Comparison of ENCODE assay signal across 9 mouse cellular contexts in genomic region chrX:53610571-53610970, GRCm38 (mm10). TPM values are rescaled to one million over a fixed set of nuclear protein-coding genes. Genes with fewer than 3 reads are reported as not detected.
DNase-seq lines count a peak whose midpoint lies in the region; ATAC-seq lines count a peak whose summit lies in the region.
"Had no signal": no experiment of that assay in that cellular context is flagged by ENCODE, and none has a peak within 500 bp of the region (broad histone marks: within the 10 kb centered on the region; RNA-seq: fewer than 3 reads in every experiment).

No protein-coding gene starts in this region.

- H3K4me2 ChIP-seq in embryonic facial prominence, embryonic 11.5 days (ENCODE audit: low read depth, low read length), result no peak overlapping the region

- no peak overlapping the region for H3K27ac ChIP-seq in embryonic facial prominence, embryonic 11.5 days (replicated peaks; ENCODE audit: low read depth, low read length)
- no peak overlapping the region for H3K27ac ChIP-seq in limb, embryonic 10.5 days
- H3K27ac ChIP-seq: hindbrain, embryonic 15.5 days had no signal

- no peak overlapping the region for H3K9ac ChIP-seq in embryonic facial prominence, embryonic 11.5 days (replicated peaks; ENCODE audit: low read length)
- H3K9ac ChIP-seq: hindbrain, embryonic 15.5 days had no signal

- WGBS in embryonic facial prominence, embryonic 11.5 days, result 5% methylated on average over 3 of the region's 3 CpGs
- 6% methylated on average over 3 of the region's 3 CpGs for WGBS in limb, embryonic 10.5 days

- no peaks in the 10 kb centered on the region for H3K27me3 ChIP-seq in embryonic facial prominence, embryonic 11.5 days (ENCODE audit: control insufficient read depth, insufficient read depth, low read length)
- no peaks in the 10 kb centered on the region for H3K27me3 ChIP-seq in limb, embryonic 10.5 days (ENCODE audit: low read depth, poor library complexity, severe bottlenecking)
- H3K27me3 ChIP-seq: hindbrain, embryonic 15.5 days had no signal

- no peaks in the 10 kb centered on the region for H3K36me3 ChIP-seq in embryonic facial prominence, embryonic 11.5 days (replicated peaks; ENCODE audit: control insufficient read depth, insufficient read depth, low read depth, low read length)
- no peaks in the 10 kb centered on the region for H3K36me3 ChIP-seq in limb, embryonic 10.5 days
- H3K36me3 ChIP-seq: hindbrain, embryonic 15.5 days had no signal

- H3K4me3 ChIP-seq in embryonic facial prominence, embryonic 11.5 days (ENCODE audit: low read depth, low read length), result no peak overlapping the region
- no peak overlapping the region for H3K4me3 ChIP-seq in limb, embryonic 10.5 days
- H3K4me3 ChIP-seq: hindbrain, embryonic 15.5 days had no signal

- DNase-seq in urinary bladder, postnatal 14 days (ENCODE audit: low spot score), result peak; percentile 58
- no peak for DNase-seq in urinary bladder, adult 2 months (ENCODE audit: low spot score)
- DNase-seq in adrenal gland, postnatal 14 days, result peak; percentile 70
- DNase-seq in embryonic facial prominence, embryonic 11.5 days (ENCODE audit: low spot score), result peak; percentile 78
- peak; percentile 41 for DNase-seq in limb, embryonic 10.5 days (ENCODE audit: low spot score)
- DNase-seq in right cerebral cortex, postnatal 25 days, result peak; percentile 36

- no peak for ATAC-seq in embryonic facial prominence, embryonic 11.5 days (replicated peaks; ENCODE audit: insufficient number of reproducible peaks, low FRiP score, low TSS enrichment, low read depth)
- peak; percentile 72 for ATAC-seq in inflammation-experienced regulatory T-cells, adult 6 months

- no peaks in the 10 kb centered on the region for H3K4me1 ChIP-seq in embryonic facial prominence, embryonic 11.5 days (ENCODE audit: control insufficient read depth, insufficient read depth, low read length)
- H3K4me1 ChIP-seq in limb, embryonic 10.5 days, result peaks cover 5% of the 10 kb centered on the region; the same call in 1 of the 2 replicates
- H3K4me1 ChIP-seq: hindbrain, embryonic 15.5 days had no signal

- H3K9me3 ChIP-seq in embryonic facial prominence, embryonic 11.5 days (replicated peaks; ENCODE audit: control insufficient read depth, low read length), result no peaks in the 10 kb centered on the region
- no peaks in the 10 kb centered on the region for H3K9me3 ChIP-seq in limb, embryonic 10.5 days (replicated peaks)
- H3K9me3 ChIP-seq: hindbrain, embryonic 15.5 days had no signal

RNA-seq across cellular contexts. Expression of gene Gm14597, which starts 1.8 kb away (rescaled TPM):
- polyA plus RNA-seq in urinary bladder, adult 2 months (2012; rRNA removed), result not detected in 2 replicates
- not detected in 2 replicates for total RNA-seq in adrenal gland, postnatal 14 days (2021)
- polyA plus RNA-seq in embryonic facial prominence, embryonic 11.5 days (2014; fragmentation: Nextera tagmentation; extraction: Ambion mirVana), result not detected in 2 replicates
- not detected for polyA plus RNA-seq in inflammation-experienced regulatory T-cells, adult 6 months (2017; shearing (Covaris generic))
- polyA plus RNA-seq in limb, embryonic 10.5 days (2016; fragmentation: Nextera tagmentation; extraction: Ambion mirVana), result not detected in 2 replicates
- polyA plus RNA-seq: hindbrain, embryonic 15.5 days; stomach, embryonic 14.5 days had no signal

RNA-seq across cellular contexts. Expression of gene Rtl8c, which starts 2.7 kb away (rescaled TPM):
- polyA plus RNA-seq in urinary bladder, adult 2 months (2012; rRNA removed), result 42.6 and 46.4 TPM in 2 replicates
- total RNA-seq in adrenal gland, postnatal 14 days (2021), result 75.8 and 104 TPM in 2 replicates
- 21.3 and 27.6 TPM in 2 replicates for polyA plus RNA-seq in embryonic facial prominence, embryonic 11.5 days (2014; fragmentation: Nextera tagmentation; extraction: Ambion mirVana)
- 10 to 100 TPM; 20.6 to 49.1 (median 33.3) TPM for polyA plus RNA-seq in inflammation-experienced regulatory T-cells, adult 6 months (2017; shearing (Covaris generic))
- polyA plus RNA-seq in limb, embryonic 10.5 days (2016; fragmentation: Nextera tagmentation; extraction: Ambion mirVana), result 15.5 and 16.7 TPM in 2 replicates

RNA-seq across cellular contexts. Expression of gene Rtl8a, which starts 32.9 kb away (rescaled TPM):
- polyA plus RNA-seq in urinary bladder, adult 2 months (2012; rRNA removed), result 59.1 and 59.8 TPM in 2 replicates
- 141 and 165 TPM in 2 replicates for total RNA-seq in adrenal gland, postnatal 14 days (2021)
- polyA plus RNA-seq in embryonic facial prominence, embryonic 11.5 days (2014; fragmentation: Nextera tagmentation; extraction: Ambion mirVana), result 49.5 and 64.0 TPM in 2 replicates
- polyA plus RNA-seq in inflammation-experienced regulatory T-cells, adult 6 months (2017; shearing (Covaris generic)), result 10 to 100 TPM; 10.8 to 16.7 (median 12.2) TPM
- polyA plus RNA-seq in limb, embryonic 10.5 days (2016; fragmentation: Nextera tagmentation; extraction: Ambion mirVana), result 35.4 and 44.4 TPM in 2 replicates

RNA-seq across cellular contexts. Expression of gene Rtl8b, which starts 59.6 kb away (rescaled TPM):
- 71.0 and 76.2 TPM in 2 replicates for polyA plus RNA-seq in urinary bladder, adult 2 months (2012; rRNA removed)
- total RNA-seq in adrenal gland, postnatal 14 days (2021), result 98.2 and 103 TPM in 2 replicates
- polyA plus RNA-seq in embryonic facial prominence, embryonic 11.5 days (2014; fragmentation: Nextera tagmentation; extraction: Ambion mirVana), result 54.2 and 57.5 TPM in 2 replicates
- 10 to 100 TPM in 2 of 3 experiments, 1 to 10 TPM in 1; 9.5 to 10.3 (median 10.2) TPM for polyA plus RNA-seq in inflammation-experienced regulatory T-cells, adult 6 months (2017; shearing (Covaris generic))
- polyA plus RNA-seq in limb, embryonic 10.5 days (2016; fragmentation: Nextera tagmentation; extraction: Ambion mirVana), result 42.8 and 44.0 TPM in 2 replicates
